Mouse (Mus musculus): ENCODE measurements at regions not wholly inside any gene's neighbourhood (a gene's known extent, or its start where the extent isn't known, plus 50 kb on each side); places are given as distances from the start of the nearest gene placed in this dataset.
"Not testable (repeated sequence)": the region's sequence is repeated elsewhere in the genome, so short reads cannot be mapped to it uniquely, and the experiment has no call there.

GRCm38 (mm10) chr2:160507816-160508564 lies 137.7 kb upstream of the Top1 start:
- DNase-seq, result peak; percentile 11

- no peak for DNase-seq
These were observed 135.5 kb upstream of the Top1 start for GRCm38 (mm10) chr2:160510159-160510558.

GRCm38 (mm10) chr2:160510635-160511421 lies 134.9 kb upstream of the Top1 start:
- no peak for DNase-seq

- DNase-seq, result no peak
These were observed 130.1 kb upstream of the Top1 start for GRCm38 (mm10) chr2:160515621-160516020.

GRCm38 (mm10) chr2:160516526-160516925 lies 129.2 kb upstream of the Top1 start:
- no peak for DNase-seq

- DNase-seq, result no peak
These were observed 120.1 kb upstream of the Top1 start for GRCm38 (mm10) chr2:160525301-160526205.

- peak; percentile 10 for DNase-seq
These were observed 119.1 kb upstream of the Top1 start for GRCm38 (mm10) chr2:160526377-160527125.

GRCm38 (mm10) chr2:160529306-160529705 lies 116.4 kb upstream of the Top1 start:
- DNase-seq, result no peak

GRCm38 (mm10) chr2:160530377-160530776 lies 115.3 kb upstream of the Top1 start:
- DNase-seq, result no peak

- no peak for DNase-seq
These were observed 108.4 kb upstream of the Top1 start for GRCm38 (mm10) chr2:160537319-160537719.

- DNase-seq, result no peak
These were observed 100.2 kb upstream of the Top1 start for GRCm38 (mm10) chr2:160545527-160545926.

- no peak for DNase-seq
These were observed 93.5 kb upstream of the Top1 start for GRCm38 (mm10) chr2:160552121-160552669.

GRCm38 (mm10) chr2:160561711-160562110 lies 84.0 kb upstream of the Top1 start:
- DNase-seq, result no peak

- no peak for DNase-seq
These were observed 77.9 kb upstream of the Top1 start for GRCm38 (mm10) chr2:160567813-160568212.

- no peak for DNase-seq
These were observed 76.2 kb upstream of the Top1 start for GRCm38 (mm10) chr2:160569496-160569895.

- peak; percentile 86 for DNase-seq
These were observed 67.0 kb upstream of the Top1 start for GRCm38 (mm10) chr2:160578384-160579320.

GRCm38 (mm10) chr2:160580250-160580649 lies 65.4 kb upstream of the Top1 start:
- DNase-seq, result no peak

GRCm38 (mm10) chr2:160581029-160581428 lies 64.7 kb upstream of the Top1 start:
- no peak for DNase-seq

GRCm38 (mm10) chr2:160583034-160583433 lies 62.7 kb upstream of the Top1 start:
- DNase-seq, result not testable (repeated sequence)

GRCm38 (mm10) chr2:160583506-160583905 lies 62.2 kb upstream of the Top1 start:
- no peak for DNase-seq

- DNase-seq, result no peak
These were observed 61.1 kb upstream of the Top1 start for GRCm38 (mm10) chr2:160584568-160584967.

All from kidney, postnatal 14 days (tissue).